Mouse (Mus musculus): ENCODE measurements around the gene Ano4.

- TF ChIP-seq CTCF (IDR thresholded peaks at IDR 0.05) (no peak), POLR2A (IDR thresholded peaks at IDR 0.05; ENCODE audit: insufficient read depth, low read depth, low read length) (no peak)
Measured at GRCm38 (mm10) chr10:88950297-88950653, 394.3 kb downstream of the Ano4 start.

All from heart, adult 2 months (tissue).